Mouse (Mus musculus): ENCODE data around the gene Klhl29. TPM values are rescaled to one million over a fixed set of nuclear protein-coding genes. Genes with fewer than 3 reads are reported as not detected.
"Not testable (repeated sequence)": the region's sequence is repeated elsewhere in the genome, so short reads cannot be mapped to it uniquely, and the experiment has no call there.

The Klhl29 gene
- total RNA-seq, 2 experiments from 2014 or later, result 0.49 to 0.55 TPM

DNA sequence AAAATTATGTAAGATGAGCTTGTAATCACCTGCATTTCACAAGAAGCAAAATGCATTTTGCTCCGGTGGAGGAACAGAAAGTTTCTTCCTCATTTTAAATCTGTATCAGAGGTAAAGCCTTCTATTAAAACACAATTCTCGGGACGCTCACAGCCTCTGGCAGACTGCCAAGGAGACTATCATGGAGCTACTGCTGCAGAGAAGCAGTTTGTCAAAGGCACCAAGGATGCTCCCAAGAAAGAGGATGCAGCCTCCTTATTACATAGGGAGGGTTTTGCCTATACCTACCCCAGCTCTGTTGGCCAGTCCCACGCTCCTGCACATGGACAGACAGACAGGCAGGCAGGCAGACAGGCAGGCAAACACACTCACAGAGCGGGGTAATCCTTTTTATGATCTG is 16.4 kb downstream of the Klhl29 start:
- DNase-seq, result peak; percentile 25 to 43
- intact Hi-C loops (cut with DNase I), result no loop called here

DNA sequence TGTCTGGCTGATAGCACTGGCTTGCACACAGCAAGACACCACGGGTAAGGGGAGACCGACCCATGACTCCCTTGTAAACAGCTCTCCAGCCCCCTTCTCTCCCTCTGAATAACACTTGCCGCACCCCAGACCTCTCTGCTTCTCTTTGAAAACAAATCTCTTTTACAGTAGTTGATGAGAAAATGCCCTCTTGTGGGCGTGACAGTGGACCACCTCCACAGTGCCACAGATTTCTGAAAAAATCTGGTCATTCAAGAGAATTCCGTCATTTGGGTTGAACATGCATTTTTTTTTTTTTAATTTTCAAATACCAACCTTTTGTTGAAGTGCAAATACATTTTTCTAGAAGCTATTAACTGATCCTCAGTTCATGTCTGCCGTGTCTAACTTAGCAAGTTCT is 17.0 kb downstream of the Klhl29 start:
- DNase-seq, result no peak
- intact Hi-C loops (cut with DNase I), result no loop called here

DNA sequence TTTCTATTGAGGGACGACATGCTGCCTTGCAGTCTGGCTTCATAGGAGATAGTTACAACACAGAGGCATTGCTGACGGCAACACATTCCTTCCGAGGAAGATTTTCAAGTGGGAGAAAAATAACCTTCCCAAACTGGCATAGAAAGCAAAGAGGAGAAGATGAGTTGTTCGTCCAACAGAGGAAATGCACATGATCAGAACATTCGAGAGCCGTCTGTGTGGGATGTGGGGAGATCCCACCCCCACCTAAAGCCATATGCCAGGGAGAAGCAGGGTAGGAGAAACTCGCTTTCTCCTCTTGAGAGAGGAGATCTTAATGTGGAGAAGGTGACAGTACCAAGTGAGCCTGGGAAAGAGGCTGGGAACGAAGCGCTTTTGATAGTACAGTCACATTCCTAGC is 22.1 kb downstream of the Klhl29 start:
- intact Hi-C loops (cut with DNase I), result no loop called here

DNA sequence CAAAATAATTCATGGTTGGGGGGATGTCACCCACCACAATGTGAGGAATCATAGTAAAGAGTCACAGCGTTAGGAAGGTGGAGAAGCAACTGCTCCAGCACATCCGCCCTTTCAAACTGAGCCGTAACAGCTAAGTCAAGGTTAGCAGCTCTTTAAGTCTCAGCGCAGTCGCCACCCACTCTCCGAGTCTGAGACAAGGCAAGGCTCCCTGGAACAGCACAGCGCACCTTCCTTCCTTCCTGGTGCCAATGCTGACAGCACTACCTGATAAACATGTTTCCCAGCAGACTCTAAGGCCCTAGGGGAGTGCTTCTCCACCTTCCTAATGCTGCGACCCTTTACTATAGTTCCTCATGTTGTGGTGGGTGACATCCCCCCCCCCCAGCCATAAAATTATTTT is 22.7 kb downstream of the Klhl29 start:
- no peak for DNase-seq
- intact Hi-C loops (cut with DNase I), result no loop called here

More for the DNA sequence above, 22.1 kb downstream of the Klhl29 start:
- no peak for DNase-seq

DNA sequence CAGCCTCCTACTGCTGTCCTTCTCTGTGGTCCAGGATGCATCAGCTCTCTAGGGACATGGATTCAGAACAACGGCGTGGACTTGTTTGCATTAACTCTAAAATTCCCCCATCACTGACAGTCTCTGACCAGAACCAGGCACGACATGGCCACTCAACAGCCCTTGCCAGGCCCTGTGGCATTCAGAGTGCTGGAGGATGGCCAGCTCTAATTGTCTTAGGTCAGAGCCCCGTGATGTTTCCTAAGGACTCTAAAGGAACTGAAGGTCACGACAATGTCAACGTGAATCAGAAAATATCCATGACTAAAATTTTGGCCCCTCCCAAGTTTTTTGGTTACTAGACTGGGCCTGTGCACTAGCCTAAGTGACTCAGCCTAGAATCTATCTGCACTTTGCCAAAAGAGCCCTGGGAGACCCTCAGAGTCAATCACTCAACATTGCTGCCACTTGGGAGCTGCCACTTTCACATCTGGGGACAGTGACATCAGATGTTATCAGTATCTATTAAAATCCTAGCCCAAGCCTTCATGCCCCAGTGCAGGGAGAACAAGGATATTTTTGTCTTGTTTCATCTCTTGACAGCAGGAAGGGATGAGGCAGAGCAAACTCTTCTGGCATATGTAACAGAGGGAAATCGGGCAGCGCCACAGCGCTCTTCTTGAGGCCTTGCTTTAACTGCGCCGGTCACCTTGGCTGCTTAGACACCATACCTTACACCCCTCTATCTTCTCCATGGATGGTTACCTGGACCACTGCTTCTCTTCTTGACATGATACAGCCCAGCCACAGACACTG is 24.8 kb downstream of the Klhl29 start:
- intact Hi-C loops (cut with DNase I), result no loop called here
- no peak for DNase-seq

DNA sequence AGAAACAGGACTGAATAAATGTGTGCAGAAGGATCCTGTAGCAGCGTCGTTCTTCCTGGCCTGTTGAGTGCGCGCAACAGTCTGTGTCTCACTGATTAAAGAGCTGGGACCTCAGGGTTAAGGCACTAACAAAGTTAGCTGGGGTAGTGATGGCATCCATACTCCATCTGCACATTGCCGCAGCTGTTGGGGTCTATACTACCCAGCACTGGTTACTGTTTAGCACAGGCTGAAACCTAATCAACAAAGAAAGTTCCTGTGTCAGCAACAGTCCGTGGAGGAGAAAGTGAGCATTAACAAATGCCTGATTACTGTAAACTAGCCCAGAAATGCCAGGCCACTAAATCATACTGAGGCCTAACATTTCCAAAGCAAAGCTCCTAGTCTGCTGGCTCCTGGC is 30.4 kb downstream of the Klhl29 start:
- intact Hi-C loops (cut with DNase I), result no loop called here

DNA sequence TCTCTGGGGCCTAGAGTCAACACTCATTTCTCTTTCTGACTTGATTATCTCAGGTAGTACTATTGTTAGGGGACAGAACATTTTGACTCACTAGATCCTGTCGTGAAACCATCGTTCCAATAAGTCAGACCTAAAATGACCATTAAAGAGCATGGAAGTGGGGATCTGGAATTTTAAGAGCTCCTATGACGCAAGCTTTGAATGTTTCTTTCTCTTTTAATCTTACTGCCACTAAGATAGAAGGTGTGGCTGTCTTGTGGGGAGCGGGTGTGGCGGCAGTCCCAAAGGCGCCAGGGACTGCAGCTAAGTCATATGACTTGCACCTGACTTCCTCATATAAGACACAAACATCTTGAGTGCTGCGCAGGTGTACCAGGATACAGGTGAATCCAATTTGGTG is 31.0 kb downstream of the Klhl29 start:
- intact Hi-C loops (cut with DNase I); DNase-seq: not testable (repeated sequence)

More for the DNA sequence above, 30.4 kb downstream of the Klhl29 start:
- no peak for DNase-seq

DNA sequence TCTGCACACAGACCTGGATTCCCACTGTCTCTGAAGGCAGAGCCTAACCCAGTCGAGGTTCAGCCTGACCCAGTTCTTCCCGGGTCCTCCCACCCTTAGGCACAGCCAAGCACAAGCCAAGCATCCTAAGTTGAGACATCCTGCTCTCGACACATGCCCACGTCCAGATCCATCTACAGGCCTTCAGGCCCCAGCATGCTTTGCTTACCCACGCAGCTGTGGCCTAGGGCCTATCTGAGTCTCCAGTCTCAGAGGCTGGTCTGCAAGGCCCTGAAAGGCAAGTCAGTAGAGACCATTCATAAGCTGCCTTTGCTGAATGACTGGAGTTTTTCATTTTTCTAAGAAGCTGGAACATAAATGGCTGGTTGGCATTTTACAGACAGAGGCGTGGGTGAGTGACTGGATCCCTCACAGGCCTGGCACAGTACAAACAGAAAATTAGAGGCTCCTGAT is 35.3 kb downstream of the Klhl29 start:
- intact Hi-C loops (cut with DNase I), result no loop called here

DNA sequence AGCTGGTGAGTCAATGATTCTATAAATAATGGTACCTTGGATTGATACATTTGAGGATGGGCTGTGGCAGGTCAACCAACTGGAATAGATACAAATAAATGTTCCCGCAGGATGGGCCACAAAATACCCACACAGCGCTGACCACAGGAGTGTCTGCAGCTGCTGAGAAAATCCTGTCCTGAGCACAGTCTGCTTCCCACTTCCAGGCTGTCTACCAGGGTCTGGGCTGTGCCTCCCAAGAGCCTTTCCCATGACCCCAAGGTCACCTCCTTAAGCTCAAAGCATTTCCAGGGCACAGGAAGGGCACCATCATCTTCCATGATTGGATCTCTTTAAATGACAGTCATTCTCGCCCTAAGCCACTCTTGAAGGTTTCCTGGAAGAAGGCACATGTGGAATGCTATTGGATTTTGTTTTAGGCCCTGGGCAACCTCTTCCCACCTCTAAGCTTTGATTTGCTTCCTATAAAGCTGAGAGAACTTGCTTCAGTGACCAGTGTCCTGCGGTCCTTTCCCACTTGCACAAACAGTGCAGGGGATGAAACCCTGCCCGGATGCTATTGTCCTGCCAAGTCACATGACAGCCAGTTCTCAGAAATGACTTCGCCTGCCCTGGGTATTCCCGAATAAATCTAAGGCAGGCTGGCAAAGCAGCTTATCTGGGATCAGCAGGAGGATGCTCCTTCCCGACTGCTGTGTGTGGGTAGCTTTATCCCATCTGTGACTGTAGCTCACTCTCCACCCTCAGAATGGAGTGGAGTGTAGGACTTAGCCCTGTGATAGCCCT is 38.4 kb downstream of the Klhl29 start:
- intact Hi-C loops (cut with DNase I), result no loop called here
- peak; percentile 22 to 27 for DNase-seq

More for the DNA sequence above, 35.3 kb downstream of the Klhl29 start:
- DNase-seq, result no peak

DNA sequence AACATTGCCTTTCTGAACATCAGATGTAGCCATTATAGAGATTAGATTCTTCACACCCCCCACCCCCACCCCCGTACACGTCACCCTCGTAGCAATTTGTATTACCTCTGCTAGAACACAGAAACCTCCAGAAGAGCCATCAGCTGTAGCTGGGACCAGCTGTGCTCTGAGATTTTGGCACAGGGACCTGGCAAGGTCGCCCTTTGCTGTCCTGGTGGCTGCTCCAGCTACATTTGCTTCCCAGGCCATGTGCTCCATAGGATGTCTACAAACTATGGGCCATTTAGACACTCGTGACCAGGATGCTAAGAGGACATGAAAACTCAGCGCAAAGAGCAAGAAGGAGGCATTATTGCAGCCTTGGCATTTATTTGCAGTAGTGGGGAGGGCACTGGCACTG is 39.2 kb downstream of the Klhl29 start:
- peak in 1 of 2 experiments; percentile 14 for DNase-seq
- intact Hi-C loops (cut with DNase I), result no loop called here

DNA sequence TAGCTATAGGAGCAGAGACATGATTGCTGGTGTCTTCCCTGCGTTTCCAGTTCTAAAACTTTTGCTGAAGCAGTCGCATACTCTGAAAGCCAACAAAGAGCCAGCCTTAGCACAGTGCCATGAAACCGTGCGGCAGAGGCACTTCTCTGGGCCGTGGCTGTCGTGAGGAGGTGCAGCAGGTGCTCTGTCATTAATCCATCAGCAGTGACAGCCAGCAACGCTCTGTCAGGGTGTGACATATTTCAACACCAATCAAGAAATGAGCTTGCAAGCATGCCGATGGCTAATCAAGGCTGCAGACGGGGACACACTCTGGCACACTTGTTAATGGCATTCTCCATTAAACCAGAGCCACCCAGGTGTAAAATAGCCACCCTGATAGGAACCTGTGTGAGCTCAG is 40.5 kb downstream of the Klhl29 start:
- intact Hi-C loops (cut with DNase I), result no loop called here
- no peak for DNase-seq

DNA sequence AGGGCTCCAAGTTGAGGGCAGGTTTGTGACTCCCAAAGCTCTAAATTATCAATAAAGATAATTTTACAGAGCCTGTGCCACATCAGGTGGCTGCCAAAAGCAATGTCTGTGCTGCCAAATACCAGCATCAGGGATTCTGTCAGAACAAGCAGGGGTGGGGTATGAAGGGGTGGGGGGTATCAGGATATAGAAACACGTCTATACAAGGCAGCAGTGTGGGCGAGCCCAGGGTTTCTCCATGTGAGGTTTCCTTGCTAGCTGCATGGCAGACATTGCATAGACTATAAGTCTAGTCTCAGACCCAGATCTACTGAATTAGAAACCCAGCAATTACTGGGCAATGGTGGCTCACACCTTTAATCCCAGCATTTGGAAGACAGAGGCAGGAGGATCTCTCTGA is 41.3 kb downstream of the Klhl29 start:
- no peak for DNase-seq
- intact Hi-C loops (cut with DNase I), result no loop called here

DNA sequence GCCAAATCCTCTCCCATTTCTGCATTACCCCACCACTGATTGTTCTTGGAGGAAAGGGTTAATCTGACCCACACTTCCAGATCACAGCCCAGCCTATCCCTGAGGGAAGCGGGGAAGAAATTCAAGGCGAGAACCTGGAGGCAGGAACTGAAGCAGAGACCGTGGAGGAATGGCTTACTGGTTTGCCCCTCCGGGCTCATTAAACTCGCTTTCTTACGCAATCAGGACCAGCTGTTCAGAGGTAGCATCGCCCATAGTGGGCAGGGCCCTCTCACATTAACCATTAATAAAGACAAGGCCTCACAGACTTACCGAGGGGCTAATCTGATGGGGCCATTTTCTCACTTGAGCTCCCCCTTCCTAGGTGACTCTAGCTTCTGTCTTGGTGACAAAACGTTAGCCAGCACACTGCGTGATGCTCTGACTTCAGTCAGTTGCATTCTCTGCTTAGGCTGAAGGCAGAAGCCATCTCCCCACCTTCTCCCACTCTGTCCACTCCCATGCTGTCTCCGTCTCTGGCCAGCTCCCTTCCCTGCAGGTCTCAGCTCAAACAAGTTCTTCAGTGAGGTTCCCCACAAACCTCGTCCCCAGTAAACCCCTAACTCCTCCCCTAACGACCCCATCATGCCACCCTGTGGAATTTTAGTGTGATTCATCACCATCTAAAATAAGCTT is 43.5 kb downstream of the Klhl29 start:
- intact Hi-C loops (cut with DNase I), result no loop called here
- no peak for DNase-seq

DNA sequence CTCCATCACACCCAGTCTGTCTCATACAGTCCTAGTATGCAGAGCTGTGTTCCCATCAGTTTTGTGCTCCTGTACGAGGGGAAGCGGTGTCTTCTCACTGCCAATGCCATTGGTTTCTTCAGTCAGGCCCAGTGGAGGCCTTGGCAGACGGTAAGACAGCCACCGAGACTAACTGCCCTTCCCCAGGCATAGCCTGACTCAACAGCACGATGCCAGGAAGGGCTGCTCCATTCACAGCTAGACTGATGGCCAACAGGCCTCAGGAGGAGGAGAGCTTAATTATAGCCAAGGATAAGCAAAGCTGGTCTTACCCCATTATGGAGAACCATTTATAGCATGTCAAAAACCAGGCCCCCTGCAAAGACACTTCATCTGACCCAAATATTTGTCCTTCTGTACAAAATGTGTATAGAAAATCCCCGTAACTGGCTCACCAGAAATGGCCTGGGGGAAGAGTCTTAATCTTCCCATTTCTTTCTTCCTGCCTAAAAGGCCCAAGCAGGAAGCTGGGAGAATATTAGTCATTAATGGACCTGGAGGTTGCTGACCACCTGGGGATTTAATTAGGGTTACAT is 44.9 kb downstream of the Klhl29 start:
- intact Hi-C loops (cut with DNase I), result no loop called here
- DNase-seq, result no peak

DNA sequence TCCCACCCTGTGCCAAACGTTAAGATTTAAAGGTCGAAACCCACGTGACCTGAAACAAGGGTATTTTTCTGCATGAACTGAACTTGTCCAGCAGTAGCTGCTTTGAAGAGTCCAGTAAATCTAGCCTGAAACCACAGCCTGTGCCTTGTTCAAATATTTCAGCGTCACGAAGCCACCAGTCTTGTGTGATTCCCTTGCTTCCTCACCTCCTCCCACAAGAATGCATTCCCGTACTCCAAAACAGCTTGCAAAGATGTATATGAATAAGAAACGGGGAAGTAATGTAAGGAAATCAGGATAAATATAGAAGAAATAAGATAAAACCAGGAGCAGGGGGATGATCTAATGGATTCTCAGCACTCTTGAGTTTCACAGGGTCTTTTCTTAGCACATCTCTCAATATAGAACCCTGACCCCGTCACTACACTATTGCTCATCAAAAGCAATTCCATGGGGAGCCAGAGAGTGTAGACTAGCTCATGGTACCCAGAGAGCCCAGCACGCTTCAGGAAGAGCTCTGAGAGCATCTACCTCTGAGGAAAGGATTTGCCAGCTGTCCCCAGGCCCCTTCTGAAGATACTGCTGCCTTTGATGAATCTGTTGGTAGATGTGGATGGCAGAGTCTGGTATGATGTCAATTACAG is 52.9 kb downstream of the Klhl29 start:
- intact Hi-C loops (cut with DNase I), result no loop called here
- no peak for DNase-seq

DNA sequence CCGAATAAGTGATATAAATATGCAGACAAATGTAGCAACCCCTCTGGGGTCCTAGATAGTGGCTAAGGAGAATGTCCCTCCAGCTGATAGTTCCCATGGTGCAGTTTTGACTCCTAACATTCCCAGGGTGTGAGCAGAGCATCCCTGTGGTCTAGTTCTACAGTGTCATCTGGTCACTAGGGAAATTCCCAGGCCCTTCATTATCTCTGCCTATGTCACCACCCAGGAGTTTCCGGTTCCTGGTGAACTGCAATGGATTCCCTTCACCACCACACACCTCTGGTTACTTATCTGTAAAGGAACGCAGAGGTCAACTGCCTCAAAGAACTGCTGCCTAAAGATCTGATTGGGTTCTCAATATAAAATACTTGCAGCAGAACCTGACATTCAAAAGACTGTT is 54.5 kb downstream of the Klhl29 start:
- no peak for DNase-seq
- intact Hi-C loops (cut with DNase I), result no loop called here

DNA sequence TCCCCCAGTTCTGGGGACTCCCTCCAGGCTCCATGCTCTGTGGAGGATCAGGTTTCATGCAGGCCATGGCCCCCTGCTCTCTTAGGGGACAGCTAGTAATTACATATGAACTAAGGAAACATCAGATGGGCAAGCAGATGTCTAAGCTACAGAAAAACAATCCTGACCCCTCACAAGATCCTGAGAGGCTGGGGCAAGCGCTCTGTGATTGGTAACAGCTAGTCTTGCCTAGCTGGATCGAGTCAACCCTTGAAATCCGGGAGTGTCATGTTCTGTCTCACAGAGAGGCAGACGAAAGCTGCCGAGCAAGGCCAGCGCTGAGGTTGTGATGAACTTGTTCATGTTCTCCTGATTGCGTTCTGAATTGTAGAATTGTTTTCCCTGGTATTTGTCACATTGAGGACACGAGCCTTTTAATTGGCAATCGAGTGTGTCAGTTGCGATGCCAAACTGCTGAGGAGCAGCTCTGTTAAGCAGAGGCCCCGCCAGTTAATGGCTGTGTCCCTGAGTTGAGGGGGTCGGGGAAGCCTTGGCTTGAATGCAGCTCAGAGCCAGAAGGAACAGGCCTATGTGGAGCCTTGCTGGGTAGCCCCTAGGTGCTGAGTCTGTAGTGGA is 56.0 kb downstream of the Klhl29 start:
- no peak for DNase-seq
- intact Hi-C loops (cut with DNase I), result no loop called here

DNA sequence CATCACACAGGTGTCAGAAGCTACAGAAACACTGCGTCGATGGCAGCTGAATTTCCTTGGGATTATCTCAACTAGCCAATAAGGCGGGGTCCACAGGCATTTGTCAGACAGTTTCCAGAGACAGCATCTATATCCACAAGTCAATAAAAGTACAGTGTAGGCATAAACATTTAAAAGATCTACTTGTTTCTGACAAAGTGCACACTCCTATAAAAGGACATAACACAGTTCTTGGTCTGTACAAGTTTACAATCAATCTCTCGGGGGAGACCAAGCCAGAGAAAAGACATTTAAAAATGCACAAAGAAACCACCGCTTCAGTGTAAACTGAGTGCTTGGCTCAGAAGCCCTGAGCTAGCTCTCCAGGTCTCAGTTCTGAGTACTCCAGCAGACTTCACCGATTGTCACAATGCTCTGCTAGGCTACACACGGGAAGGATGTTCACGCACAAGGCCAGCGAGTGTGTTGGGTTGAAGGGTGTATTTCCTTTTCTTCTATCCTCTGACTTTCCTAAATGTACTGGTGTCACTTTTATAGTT is 59.4 kb downstream of the Klhl29 start:
- intact Hi-C loops (cut with DNase I), result no loop called here
- no peak for DNase-seq

DNA sequence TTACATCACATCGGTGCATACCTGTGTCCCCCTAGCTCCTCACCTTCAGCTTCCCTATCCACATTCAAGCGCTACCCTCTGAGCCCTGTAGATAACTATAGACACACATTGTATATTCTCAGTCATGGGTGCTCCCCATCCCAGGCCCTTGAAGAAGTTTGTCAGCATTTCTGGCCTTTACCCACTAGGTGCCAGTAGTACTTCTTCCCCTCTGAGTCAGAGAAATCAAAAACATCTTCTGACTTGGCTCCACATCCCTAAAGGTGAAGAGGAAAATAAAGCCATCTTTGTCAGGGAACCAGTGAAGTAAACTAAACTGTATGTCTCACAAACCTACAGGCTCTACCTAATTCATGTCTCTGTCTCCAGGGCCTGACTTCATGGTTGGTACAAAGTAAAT is 67.6 kb downstream of the Klhl29 start:
- no peak for DNase-seq
- intact Hi-C loops (cut with DNase I), result no loop called here

DNA sequence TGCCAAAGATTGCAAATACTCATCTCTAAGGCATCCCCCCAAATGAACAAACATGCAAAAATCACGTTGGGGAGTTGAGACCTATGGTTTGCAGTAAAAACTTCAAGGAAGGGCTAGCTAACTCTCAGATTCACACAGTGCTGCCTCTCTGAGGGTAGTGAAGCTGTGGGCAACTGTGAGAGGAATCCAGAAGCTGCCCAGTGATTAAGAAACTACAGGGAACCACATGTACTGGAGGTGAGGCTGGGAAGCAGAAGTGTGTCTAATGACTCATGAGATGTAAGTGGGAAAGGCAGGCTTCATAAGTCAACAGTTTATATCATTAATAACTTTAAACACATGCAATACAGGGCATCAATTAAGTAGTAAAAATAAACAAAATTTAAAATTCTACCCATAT is 70.0 kb downstream of the Klhl29 start:
- intact Hi-C loops (cut with DNase I), result no loop called here
- DNase-seq, result no peak

Data from heart, postnatal 14 days (tissue).